Comparison of ENCODE assay signal across 9 mouse cellular contexts in genomic region chr19:15866851-15867250, GRCm38 (mm10).
DNase-seq lines count a peak whose midpoint lies in the region; ATAC-seq and TF ChIP-seq lines count a peak whose summit lies in the region.
"Had no signal": no experiment of that assay in that cellular context is flagged by ENCODE, and none has a peak within 500 bp of the region (broad histone marks: within the 10 kb centered on the region; RNA-seq: fewer than 3 reads in every experiment).

No protein-coding gene starts in this region.

- H3K27ac ChIP-seq in hindbrain, postnatal 0 days = no peak overlapping the region
- H3K27ac ChIP-seq in hindbrain, embryonic 14.5 days = no peak overlapping the region; the same call in 1 of the 2 replicates
- no peak overlapping the region for H3K27ac ChIP-seq in midbrain, embryonic 16.5 days (ENCODE audit: low read length)
- H3K27ac ChIP-seq: limb, embryonic 12.5 days had no signal

- peak; percentile 52 for TF ChIP-seq CTCF in hindbrain, postnatal 0 days (IDR thresholded peaks at IDR 0.05; ENCODE audit: low read depth)

- H3K9me3 ChIP-seq in hindbrain, postnatal 0 days (ENCODE audit: low read length) = no peaks in the 10 kb centered on the region
- H3K9me3 ChIP-seq in hindbrain, embryonic 14.5 days (ENCODE audit: control insufficient read depth, low read length) = no peaks in the 10 kb centered on the region
- no peaks in the 10 kb centered on the region for H3K9me3 ChIP-seq in midbrain, embryonic 16.5 days (replicated peaks; ENCODE audit: control insufficient read depth, low read length, poor library complexity, severe bottlenecking)
- H3K9me3 ChIP-seq: limb, embryonic 12.5 days had no signal

- H3K36me3 ChIP-seq in hindbrain, postnatal 0 days (ENCODE audit: insufficient read depth, low read length) = no peaks in the 10 kb centered on the region
- no peaks in the 10 kb centered on the region for H3K36me3 ChIP-seq in hindbrain, embryonic 14.5 days (replicated peaks; ENCODE audit: control insufficient read depth, insufficient read depth)
- no peaks in the 10 kb centered on the region for H3K36me3 ChIP-seq in midbrain, embryonic 16.5 days (ENCODE audit: control insufficient read depth, insufficient read depth, low read length)
- H3K36me3 ChIP-seq: limb, embryonic 12.5 days had no signal

- intact Hi-C loops in heart, postnatal 14 days (cut with DNase I) = loop anchor here (1.0 kb wide), 1 partner anchor 98 kb away; no protein-coding TSS in a partner anchor
- intact Hi-C loops in left cerebral cortex, postnatal 25 days (cut with DNase I) = loop anchor here (5.0 kb wide), 3 partner anchors 65 to 830 kb away; no protein-coding TSS in a partner anchor

- H3K4me2 ChIP-seq in hindbrain, postnatal 0 days (ENCODE audit: low read depth, low read length) = no peak overlapping the region
- no peak overlapping the region for H3K4me2 ChIP-seq in hindbrain, embryonic 14.5 days (replicated peaks)
- no peak overlapping the region for H3K4me2 ChIP-seq in midbrain, embryonic 16.5 days (ENCODE audit: low read length)
- H3K4me2 ChIP-seq: limb, embryonic 12.5 days had no signal

- H3K4me1 ChIP-seq in hindbrain, postnatal 0 days (ENCODE audit: insufficient read depth, low read length) = no peaks in the 10 kb centered on the region
- peaks cover 7% of the 10 kb centered on the region; the same call in 1 of the 2 replicates for H3K4me1 ChIP-seq in hindbrain, embryonic 14.5 days (replicated peaks; ENCODE audit: control insufficient read depth, insufficient read depth, low read length)
- H3K4me1 ChIP-seq in midbrain, embryonic 16.5 days (ENCODE audit: control insufficient read depth, insufficient read depth, low read length) = peaks cover 2% of the 10 kb centered on the region; the same call in 1 of the 2 replicates

- no peak overlapping the region for H3K9ac ChIP-seq in hindbrain, postnatal 0 days (replicated peaks; ENCODE audit: low read length)
- no peak overlapping the region for H3K9ac ChIP-seq in hindbrain, embryonic 14.5 days
- H3K9ac ChIP-seq in midbrain, embryonic 16.5 days (ENCODE audit: low read depth, low read length) = no peak overlapping the region
- H3K9ac ChIP-seq: limb, embryonic 12.5 days had no signal

- DNase-seq in hindbrain, postnatal 0 days (ENCODE audit: low spot score) = peak; percentile 45
- no peak for DNase-seq in hindbrain, embryonic 14.5 days (ENCODE audit: low spot score)
- DNase-seq in A20 (ENCODE audit: low read depth, low spot score) = peak; percentile 65
- peak; percentile 3 for DNase-seq in T-cell, adult 2 months (ENCODE audit: low spot score)
- peak; percentile 23 to 32 for DNase-seq in heart, postnatal 14 days
- DNase-seq in left cerebral cortex, postnatal 25 days (ENCODE audit: low spot score in 2 of 2) = no peak

- no peak for ATAC-seq in hindbrain, postnatal 0 days
- ATAC-seq in hindbrain, embryonic 14.5 days (ENCODE audit: low FRiP score) = no peak
- 0 out of 2 replicates have a peak, but pooled peaks have one; percentile 21 for ATAC-seq in midbrain, embryonic 16.5 days
- ATAC-seq in megakaryocyte, adult 5-6 weeks (ENCODE audit: poor library complexity, severe bottlenecking) = no peak

- H3K4me3 ChIP-seq in hindbrain, postnatal 0 days (ENCODE audit: low read length) = no peak overlapping the region
- no peak overlapping the region for H3K4me3 ChIP-seq in hindbrain, embryonic 14.5 days (replicated peaks; ENCODE audit: low read length)
- no peak overlapping the region for H3K4me3 ChIP-seq in midbrain, embryonic 16.5 days (ENCODE audit: low read depth, low read length)
- H3K4me3 ChIP-seq: limb, embryonic 12.5 days had no signal

- H3K27me3 ChIP-seq in hindbrain, postnatal 0 days (ENCODE audit: insufficient read depth, low read length) = no peaks in the 10 kb centered on the region
- peaks cover 6% of the 10 kb centered on the region; the same call in 1 of the 2 replicates for H3K27me3 ChIP-seq in hindbrain, embryonic 14.5 days (ENCODE audit: control insufficient read depth, insufficient read depth, low read length)
- no peaks in the 10 kb centered on the region for H3K27me3 ChIP-seq in midbrain, embryonic 16.5 days (ENCODE audit: control insufficient read depth, insufficient read depth, low read depth, low read length)

- 43% methylated on average over 4 of the region's 4 CpGs for WGBS in hindbrain, postnatal 0 days
- WGBS in hindbrain, embryonic 14.5 days = 41% methylated on average over 4 of the region's 4 CpGs
- WGBS in midbrain, embryonic 16.5 days = 50% methylated on average over 4 of the region's 4 CpGs

Comparison
In these comparisons a context has a peak if more than half of its experiments do, and no peak if none do; other contexts are left out.
1. DNase-seq: peak in hindbrain, postnatal 0 days (single experiment), A20 (single experiment), T-cell, adult 2 months (single experiment) and heart, postnatal 14 days (2 of 2); none in hindbrain, embryonic 14.5 days (single experiment) and left cerebral cortex, postnatal 25 days (0 of 2).